Mouse (Mus musculus): ENCODE results near the gene Fam117b.

GRCm38 (mm10) chr1:59874023-59874422 is 38.8 kb upstream of the Fam117b start:
- TF ChIP-seq CTCF (IDR thresholded peaks at IDR 0.05; ENCODE audit: low read depth) (no peak), EP300 (IDR thresholded peaks at IDR 0.05; ENCODE audit: low read depth) (no peak)
